Mouse (Mus musculus): Measurements from ENCODE around the gene Foxp1.

DNA sequence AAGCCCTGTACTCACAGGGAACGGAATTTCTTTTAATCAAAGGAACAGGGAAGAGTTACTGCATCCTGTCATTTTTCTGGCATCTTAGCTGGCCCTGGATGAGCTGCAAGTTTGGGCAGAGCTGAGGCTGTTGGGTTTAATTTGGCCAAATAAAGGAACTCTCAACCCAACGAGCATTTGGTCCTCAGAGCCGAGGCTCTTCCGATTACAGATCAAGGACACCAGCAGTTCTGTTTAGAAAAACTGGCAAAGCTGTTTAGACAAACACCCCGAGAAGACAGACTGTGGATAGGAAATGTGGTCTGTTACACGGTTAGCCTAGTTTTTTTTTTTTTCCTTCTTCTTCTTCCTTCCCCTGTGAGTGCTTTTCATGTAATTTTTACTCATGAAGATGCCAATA lies 158.0 kb downstream of the Foxp1 start:
- no peak for TF ChIP-seq CTCF (IDR thresholded peaks at IDR 0.05; ENCODE audit: control insufficient read depth, insufficient read depth, low read length)
- no peak for TF ChIP-seq POLR2A (IDR thresholded peaks at IDR 0.05; ENCODE audit: borderline replicate concordance, control insufficient read depth, low read depth, low read length)

Measured in bone marrow, adult 2 months (tissue).